Mouse (Mus musculus): Measurements from ENCODE around the gene Hsp90aa1. TPM values are rescaled to one million over a fixed set of nuclear protein-coding genes. Genes with fewer than 3 reads are reported as not detected.

Hsp90aa1 gene
- total and polyA plus RNA-seq, 3 experiments: 730 to 2,091 (median 1,361) TPM

DNA sequence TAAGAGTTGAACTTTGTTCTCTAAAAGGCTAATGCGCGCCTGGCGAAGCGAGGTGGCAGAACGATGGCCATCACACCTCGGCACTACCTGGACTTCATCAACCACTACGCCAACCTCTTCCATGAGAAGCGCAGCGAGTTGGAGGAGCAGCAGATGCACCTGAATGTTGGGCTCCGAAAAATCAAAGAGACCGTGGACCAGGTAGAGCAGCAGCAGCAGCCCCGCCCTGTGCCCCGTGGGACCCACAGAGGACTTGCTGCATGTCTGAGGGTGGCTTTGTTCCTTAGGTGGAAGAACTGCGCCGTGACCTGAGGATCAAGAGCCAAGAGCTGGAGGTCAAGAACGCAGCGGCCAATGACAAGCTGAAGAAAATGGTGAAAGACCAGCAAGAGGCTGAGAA lies 51.1 kb downstream of the Hsp90aa1 start:
- H3K79me2 ChIP-seq (replicated peaks; ENCODE audit: control insufficient read depth, extremely low read depth, insufficient read depth, poor library complexity, severe bottlenecking): no peaks in the 10 kb centered on the region
- DNase-seq (ENCODE audit: extremely low read depth): no peak
- H3K27ac ChIP-seq (ENCODE audit: insufficient read depth, low read depth): no peak overlapping the region
- H3K36me3 ChIP-seq (replicated peaks in 1 of 2; ENCODE audit: control insufficient read depth in 1 of 2, insufficient read depth in 1 of 2, low read length in 1 of 2): peaks cover 89 to 95% of the 10 kb centered on the region in 2 experiments
- no peak for TF ChIP-seq CTCF (conservative IDR thresholded peaks at IDR 0.05 in 1 of 2, IDR thresholded peaks at IDR 0.05 in 1 of 2; ENCODE audit: low read depth in 2 of 2, low read length in 2 of 2)
- no peak for TF ChIP-seq JUND (conservative IDR thresholded peaks at IDR 0.05; ENCODE audit: low read depth, low read length)
- no peak for TF ChIP-seq CHD1 (IDR thresholded peaks at IDR 0.05; ENCODE audit: low read depth, low read length)
- no peak for TF ChIP-seq EP300 (IDR thresholded peaks at IDR 0.05; ENCODE audit: low read length)
- no peak for TF ChIP-seq PAX5 (IDR thresholded peaks at IDR 0.05; ENCODE audit: low read length)
- TF ChIP-seq USF1 (IDR thresholded peaks at IDR 0.05; ENCODE audit: low read depth, low read length): no peak
- TF ChIP-seq ZMIZ1 (IDR thresholded peaks at IDR 0.05; ENCODE audit: low read depth, low read length): no peak
- no peak for TF ChIP-seq GABPA (IDR thresholded peaks at IDR 0.05; ENCODE audit: insufficient replicate concordance, low read depth, low read length)
- TF ChIP-seq SIN3A (IDR thresholded peaks at IDR 0.05; ENCODE audit: low read length): no peak
- no peak for TF ChIP-seq NELFE (IDR thresholded peaks at IDR 0.05; ENCODE audit: low read depth, low read length)
- TF ChIP-seq CHD2 (IDR thresholded peaks at IDR 0.05; ENCODE audit: low read length): no peak
- no peak for TF ChIP-seq MXI1 (IDR thresholded peaks at IDR 0.05; ENCODE audit: low read depth, low read length)
- TF ChIP-seq KAT2A (IDR thresholded peaks at IDR 0.05; ENCODE audit: insufficient replicate concordance, low read length): no peak
- no peak for TF ChIP-seq POLR2AphosphoS2 (IDR thresholded peaks at IDR 0.05; ENCODE audit: low read depth, low read length)
- TF ChIP-seq RAD21 (IDR thresholded peaks at IDR 0.05; ENCODE audit: low read depth, low read length): no peak
- TF ChIP-seq ETS1 (conservative IDR thresholded peaks at IDR 0.05; ENCODE audit: low read depth, low read length): no peak
- no peak for TF ChIP-seq HCFC1 (IDR thresholded peaks at IDR 0.05; ENCODE audit: low read depth, low read length)
- dilution Hi-C loops (cut with MboI; ENCODE audit: extremely low pct_ligation_motif_present, extremely low pct_unique_long_range_greater_than_20kb, low sequenced_read_pairs): no loop called here
- no peak overlapping the region for H3K4me2 ChIP-seq (ENCODE audit: insufficient read depth, low read depth, poor library complexity, severe bottlenecking)
- no peaks in the 10 kb centered on the region for H3K4me1 ChIP-seq (ENCODE audit: control insufficient read depth in 1 of 2, insufficient read depth in 2 of 2)
- H3K4me3 ChIP-seq (replicated peaks in 1 of 3; ENCODE audit: low read depth in 2 of 3, low read length in 2 of 3, poor library complexity in 1 of 3): no peak overlapping the region
- no peaks in the 10 kb centered on the region for H3K27me3 ChIP-seq (replicated peaks)
- in situ Hi-C loops (cut with MboI; ENCODE audit: low pct_ligation_motif_present, low pct_unique_long_range_greater_than_20kb, low sequenced_read_pairs): no loop called here
- no peak overlapping the region for H3K9ac ChIP-seq (ENCODE audit: insufficient read depth, low read depth)
- H3K9me3 ChIP-seq (replicated peaks; ENCODE audit: low read length): no peaks in the 10 kb centered on the region

DNA sequence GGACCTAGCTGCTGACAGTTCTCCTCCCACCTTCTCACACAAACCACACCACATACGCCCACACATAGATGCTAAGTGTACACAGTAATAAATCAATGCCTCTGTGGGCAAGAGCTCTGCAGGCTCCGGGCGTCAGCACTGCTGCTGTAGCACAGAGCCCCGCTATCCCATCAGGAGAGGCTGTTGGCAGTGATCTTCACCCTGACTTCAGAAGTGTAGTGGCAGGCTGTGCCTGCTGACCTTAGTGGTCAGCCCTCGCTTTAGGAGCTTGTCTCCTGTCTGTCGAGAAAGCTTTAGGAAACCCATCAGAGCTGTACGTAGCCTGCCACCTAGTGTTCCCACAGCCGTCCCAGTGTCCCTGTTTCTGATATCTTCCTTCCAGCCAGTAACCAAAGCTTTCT lies 52.3 kb downstream of the Hsp90aa1 start:
- H3K79me2 ChIP-seq (replicated peaks; ENCODE audit: control insufficient read depth, extremely low read depth, insufficient read depth, poor library complexity, severe bottlenecking): no peaks in the 10 kb centered on the region
- no peak overlapping the region for H3K27ac ChIP-seq (ENCODE audit: insufficient read depth, low read depth)
- peaks cover 84 to 92% of the 10 kb centered on the region in 2 experiments for H3K36me3 ChIP-seq (replicated peaks in 1 of 2; ENCODE audit: control insufficient read depth in 1 of 2, insufficient read depth in 1 of 2, low read length in 1 of 2)
- H3K4me2 ChIP-seq (ENCODE audit: insufficient read depth, low read depth, poor library complexity, severe bottlenecking): no peak overlapping the region
- in situ Hi-C loops (cut with MboI; ENCODE audit: low pct_ligation_motif_present, low pct_unique_long_range_greater_than_20kb, low sequenced_read_pairs) (no loop called here), dilution Hi-C loops (cut with MboI; ENCODE audit: extremely low pct_ligation_motif_present, extremely low pct_unique_long_range_greater_than_20kb, low sequenced_read_pairs) (no loop called here)
- TF ChIP-seq E2F4 (IDR thresholded peaks at IDR 0.05; ENCODE audit: insufficient replicate concordance, low read depth, low read length) (no peak), CTCF (conservative IDR thresholded peaks at IDR 0.05 in 1 of 2, IDR thresholded peaks at IDR 0.05 in 1 of 2; ENCODE audit: low read depth in 2 of 2, low read length in 2 of 2) (peak in 1 of 2 experiments; percentile 23; a peak in 1 of 4 replicates), KAT2A (IDR thresholded peaks at IDR 0.05; ENCODE audit: insufficient replicate concordance, low read length) (no peak), SMC3 (IDR thresholded peaks at IDR 0.05; ENCODE audit: low read depth, low read length) (peak; percentile 15), MAZ (IDR thresholded peaks at IDR 0.05; ENCODE audit: low read depth, low read length) (no peak), SIN3A (IDR thresholded peaks at IDR 0.05; ENCODE audit: low read length) (no peak)
- H3K4me3 ChIP-seq (replicated peaks in 1 of 3; ENCODE audit: low read depth in 2 of 3, low read length in 2 of 3, poor library complexity in 1 of 3): no peak overlapping the region
- no peaks in the 10 kb centered on the region for H3K9me3 ChIP-seq (replicated peaks; ENCODE audit: low read length)
- no peaks in the 10 kb centered on the region for H3K27me3 ChIP-seq (replicated peaks)
- H3K4me1 ChIP-seq (ENCODE audit: control insufficient read depth in 1 of 2, insufficient read depth in 2 of 2): no peaks in the 10 kb centered on the region
- no peak overlapping the region for H3K9ac ChIP-seq (ENCODE audit: insufficient read depth, low read depth)
- no peak for DNase-seq (ENCODE audit: extremely low read depth)

Other genes starting within 250 kb of the Hsp90aa1 start
- gene Dync1h1, start 101.3 kb downstream of the Hsp90aa1 start, total RNA-seq (2012; rRNA removed): 96.1 and 114 TPM in 2 replicates
- gene Dync1h1, start 101.3 kb downstream of the Hsp90aa1 start, total RNA-seq (2014; rRNA removed): 24.9 and 25.7 TPM in 2 replicates
- 71.7 and 80.1 TPM in 2 replicates for gene Dync1h1, start 101.3 kb downstream of the Hsp90aa1 start, polyA plus RNA-seq (2012; ENCODE audit: insufficient read length, low read depth)
- 0.13 TPM in 1 of 2 replicates, not detected in the other for gene 1700001K19Rik, start 20.1 kb downstream of the Hsp90aa1 start, total RNA-seq (2012; rRNA removed)
- gene 1700001K19Rik, start 20.1 kb downstream of the Hsp90aa1 start, total RNA-seq (2014; rRNA removed): not detected in 2 replicates
- gene 1700001K19Rik, start 20.1 kb downstream of the Hsp90aa1 start, polyA plus RNA-seq (2012; ENCODE audit: insufficient read length, low read depth): not detected in 2 replicates
- gene Wdr20, start 35.2 kb upstream of the Hsp90aa1 start, total RNA-seq (2012; rRNA removed): 26.2 and 27.4 TPM in 2 replicates
- gene Wdr20, start 35.2 kb upstream of the Hsp90aa1 start, total RNA-seq (2014; rRNA removed): 20.5 and 22.8 TPM in 2 replicates
- gene Wdr20, start 35.2 kb upstream of the Hsp90aa1 start, polyA plus RNA-seq (2012; ENCODE audit: insufficient read length, low read depth): 16.1 and 17.9 TPM in 2 replicates
- 5.5 and 9.8 TPM in 2 replicates for gene Mok, start 138.2 kb upstream of the Hsp90aa1 start, total RNA-seq (2012; rRNA removed)
- gene Mok, start 138.2 kb upstream of the Hsp90aa1 start, total RNA-seq (2014; rRNA removed): 5.8 and 7.1 TPM in 2 replicates
- 9.1 and 11.0 TPM in 2 replicates for gene Mok, start 138.2 kb upstream of the Hsp90aa1 start, polyA plus RNA-seq (2012; ENCODE audit: insufficient read length, low read depth)
- 7.8 and 9.1 TPM in 2 replicates for gene Zfp839, start 147.5 kb upstream of the Hsp90aa1 start, total RNA-seq (2012; rRNA removed)
- 3.7 and 3.8 TPM in 2 replicates for gene Zfp839, start 147.5 kb upstream of the Hsp90aa1 start, total RNA-seq (2014; rRNA removed)
- 8.1 and 9.2 TPM in 2 replicates for gene Zfp839, start 147.5 kb upstream of the Hsp90aa1 start, polyA plus RNA-seq (2012; ENCODE audit: insufficient read length, low read depth)
- 135 and 161 TPM in 2 replicates for gene Cinp, start 186.4 kb upstream of the Hsp90aa1 start, total RNA-seq (2012; rRNA removed)
- gene Cinp, start 186.4 kb upstream of the Hsp90aa1 start, total RNA-seq (2014; rRNA removed): 164 and 167 TPM in 2 replicates
- gene Cinp, start 186.4 kb upstream of the Hsp90aa1 start, polyA plus RNA-seq (2012; ENCODE audit: insufficient read length, low read depth): 114 and 131 TPM in 2 replicates
- gene Tecpr2, start 186.5 kb upstream of the Hsp90aa1 start, total RNA-seq (2012; rRNA removed): 6.7 and 7.5 TPM in 2 replicates
- gene Tecpr2, start 186.5 kb upstream of the Hsp90aa1 start, total RNA-seq (2014; rRNA removed): 2.6 and 3.1 TPM in 2 replicates
- gene Tecpr2, start 186.5 kb upstream of the Hsp90aa1 start, polyA plus RNA-seq (2012; ENCODE audit: insufficient read length, low read depth): 2.8 and 2.9 TPM in 2 replicates

All from CH12.LX (cell line).